Comparison of ENCODE assay signal across 13 mouse cellular contexts in genomic region chr3:148558592-148559157, GRCm38 (mm10).
"Had no signal": no experiment of that assay in that cellular context is flagged by ENCODE, and none has a peak within 500 bp of the region (broad histone marks: within the 10 kb centered on the region; RNA-seq: fewer than 3 reads in every experiment).

No protein-coding gene starts in this region.

- H3K4me3 ChIP-seq: intestine, embryonic 15.5 days; layer of hippocampus, adult 2 months; limb, embryonic 13.5 days; liver, embryonic 12.5 days; midbrain, embryonic 10.5 days; midbrain, embryonic 15.5 days had no signal

- H3K27ac ChIP-seq: intestine, embryonic 15.5 days; layer of hippocampus, adult 2 months; limb, embryonic 13.5 days; liver, embryonic 12.5 days; midbrain, embryonic 10.5 days; midbrain, embryonic 15.5 days had no signal

- ATAC-seq: intestine, embryonic 15.5 days; liver, embryonic 12.5 days; midbrain, embryonic 15.5 days had no signal

- H3K4me1 ChIP-seq: intestine, embryonic 15.5 days; liver, embryonic 12.5 days; midbrain, embryonic 15.5 days had no signal

- H3K27me3 ChIP-seq: intestine, embryonic 15.5 days; limb, embryonic 13.5 days; liver, embryonic 12.5 days; midbrain, embryonic 15.5 days had no signal

- H3K4me2 ChIP-seq: intestine, embryonic 15.5 days; limb, embryonic 13.5 days; liver, embryonic 12.5 days; lung, embryonic 14.5 days; midbrain, embryonic 15.5 days had no signal

- H3K9ac ChIP-seq: intestine, embryonic 15.5 days; limb, embryonic 13.5 days; liver, embryonic 12.5 days; lung, embryonic 14.5 days; midbrain, embryonic 15.5 days had no signal

- H3K36me3 ChIP-seq: intestine, embryonic 15.5 days; limb, embryonic 13.5 days; liver, embryonic 12.5 days; midbrain, embryonic 10.5 days; midbrain, embryonic 15.5 days had no signal

- DNase-seq: left cerebral cortex, postnatal 4 days; lung, embryonic 14.5 days; lung, postnatal 10 days; lung, postnatal 4 days; right cerebral cortex, adult 18-20 months; right cerebral cortex, postnatal 25 days; thymus, postnatal 36 days had no signal

- H3K9me3 ChIP-seq: intestine, embryonic 15.5 days; limb, embryonic 13.5 days; liver, embryonic 12.5 days; midbrain, embryonic 10.5 days; midbrain, embryonic 15.5 days had no signal
